Mouse (Mus musculus) MEL (cell line): ENCODE results near the gene Pax1. TPM values are rescaled to one million over a fixed set of nuclear protein-coding genes. Genes with fewer than 3 reads are reported as not detected.

Source experiments
- DNase-seq: peaks from one replicate; pipeline ENCODE4 v3.0.0; 2011; ENCODE audit warnings: low read depth, low spot score
- H3K27ac ChIP-seq: 2 replicates; pipeline ENCODE4 v1.5.1; 2012; ENCODE audit warnings: low read depth, mild to moderate bottlenecking, control low read depth, low read length, moderate library complexity; ENCODE audit not compliant: control insufficient read depth
- H3K27me3 ChIP-seq, 2 experiments: fragments of 150-350 bp in 1 of 2; sonication (generic) in 1 of 2; 2 replicates each; pipeline ENCODE4 v1.6.1; 2012; ENCODE audit warnings: low read length in 2 of 2, mild to moderate bottlenecking in 2 of 2, improper control_type of control experiment in 1 of 2, moderate library complexity in 1 of 2; ENCODE audit not compliant: insufficient read depth in 2 of 2, control insufficient read depth in 1 of 2
- H3K36me3 ChIP-seq, 2 experiments: 2 replicates each; pipeline ENCODE4 v1.6.1; 2012 to 2014; ENCODE audit warnings: low read length in 2 of 2, improper control_type of control experiment in 1 of 2, inconsistent platforms in 1 of 2, mild to moderate bottlenecking in 1 of 2; ENCODE audit not compliant: insufficient read depth in 2 of 2, control insufficient read depth in 1 of 2
- H3K4me1 ChIP-seq, 2 experiments: fragments of 150-350 bp in 1 of 2; sonication (generic) in 1 of 2; 2 replicates each; pipeline ENCODE4 v1.6.1; 2012; ENCODE audit warnings: low read length in 2 of 2, improper control_type of control experiment in 1 of 2, mild to moderate bottlenecking in 1 of 2; ENCODE audit not compliant: insufficient read depth in 2 of 2, control insufficient read depth in 1 of 2
- H3K4me3 ChIP-seq, 2 experiments: fragments of 150-350 bp in 1 of 2; sonication (generic) in 1 of 2; 2 replicates each; pipeline ENCODE4 v1.5.1; 2012; ENCODE audit warnings: low read depth in 2 of 2, low read length in 2 of 2, mild to moderate bottlenecking in 2 of 2, moderate library complexity in 2 of 2, control low read depth in 1 of 2, improper control_type of control experiment in 1 of 2; ENCODE audit not compliant: control insufficient read depth in 1 of 2, insufficient read depth in 1 of 2
- H3K79me2 ChIP-seq: 2 replicates; pipeline ENCODE4 v1.6.1; 2012; ENCODE audit warnings: mild to moderate bottlenecking, low read length, moderate library complexity; ENCODE audit not compliant: control insufficient read depth, poor library complexity, insufficient read depth
- H3K9ac ChIP-seq: 2 replicates; pipeline ENCODE4 v1.6.1; 2012; ENCODE audit warnings: low read depth, mild to moderate bottlenecking, control low read depth, low read length, moderate library complexity; ENCODE audit not compliant: control insufficient read depth, poor library complexity, severe bottlenecking
- H3K9me3 ChIP-seq: fragments of 150-350 bp; sonication (generic); replicated peaks from 2 replicates; pipeline ENCODE4 v1.6.1; 2012; ENCODE audit warnings: mild to moderate bottlenecking, low read length, improper control_type of control experiment, moderate library complexity; ENCODE audit not compliant: insufficient read depth
- BHLHE40 ChIP-seq: IDR thresholded peaks from 2 replicates; pipeline ENCODE4 v1.6.1; 2012; ENCODE audit warnings: low read depth, mild to moderate bottlenecking, inconsistent platforms, low read length, improper control_type of control experiment, borderline replicate concordance
- CHD2 ChIP-seq: IDR thresholded peaks from 2 replicates; pipeline ENCODE4 v1.6.1; 2011; ENCODE audit warnings: low read length, improper control_type of control experiment
- CTCF ChIP-seq, 3 experiments: IDR thresholded peaks in 2 of 3; conservative IDR thresholded peaks in 1 of 3; 2 replicates each; pipeline ENCODE4 v1.5.1; 2011 to 2012; ENCODE audit warnings: low read length in 3 of 3, low read depth in 2 of 3, mild to moderate bottlenecking in 2 of 3, improper control_type of control experiment in 1 of 3, inconsistent platforms in 1 of 3, mixed read lengths in 1 of 3, moderate library complexity in 1 of 3; ENCODE audit not compliant: control insufficient read depth in 1 of 3, insufficient read depth in 1 of 3, poor library complexity in 1 of 3, severe bottlenecking in 1 of 3
- HCFC1 ChIP-seq: IDR thresholded peaks from 2 replicates; pipeline ENCODE4 v1.6.1; 2012; ENCODE audit warnings: low read depth, mild to moderate bottlenecking, inconsistent platforms, low read length, improper control_type of control experiment, moderate library complexity
- MAFK ChIP-seq: IDR thresholded peaks from 2 replicates; pipeline ENCODE4 v1.6.1; 2011; ENCODE audit warnings: low read depth, mild to moderate bottlenecking, low read length, improper control_type of control experiment, borderline replicate concordance
- MAX ChIP-seq: IDR thresholded peaks from 2 replicates; pipeline ENCODE4 v1.6.1; 2011; ENCODE audit warnings: low read length, improper control_type of control experiment
- MAZ ChIP-seq: IDR thresholded peaks from 2 replicates; pipeline ENCODE4 v1.6.1; 2012; ENCODE audit warnings: low read depth, mild to moderate bottlenecking, inconsistent platforms, low read length, improper control_type of control experiment
- MEF2A ChIP-seq: IDR thresholded peaks from 2 replicates; pipeline ENCODE4 v1.6.1; 2014; ENCODE audit warnings: low read depth, mild to moderate bottlenecking, inconsistent platforms, low read length, improper control_type of control experiment; ENCODE audit not compliant: poor library complexity, insufficient replicate concordance, severe bottlenecking; ENCODE audit errors: extremely low read depth
- MXI1 ChIP-seq: IDR thresholded peaks from 2 replicates; pipeline ENCODE4 v1.6.1; 2011; ENCODE audit warnings: mild to moderate bottlenecking, low read depth, low read length, improper control_type of control experiment
- MYB ChIP-seq: IDR thresholded peaks from 2 replicates; pipeline ENCODE4 v1.6.1; 2011; ENCODE audit warnings: mild to moderate bottlenecking, low read depth, low read length, improper control_type of control experiment
- MYC ChIP-seq: IDR thresholded peaks from 2 replicates; pipeline ENCODE4 v1.6.1; 2011; ENCODE audit warnings: low read depth, mild to moderate bottlenecking, low read length, improper control_type of control experiment, moderate library complexity
- POLR2A ChIP-seq, 2 experiments: IDR thresholded peaks; 2 replicates each; pipeline ENCODE4 v1.6.1; 2011 to 2012; ENCODE audit warnings: low read length in 2 of 2, mild to moderate bottlenecking in 2 of 2, control low read depth in 1 of 2, improper control_type of control experiment in 1 of 2, low read depth in 1 of 2, moderate library complexity in 1 of 2; ENCODE audit not compliant: control insufficient read depth in 1 of 2, insufficient read depth in 1 of 2, poor library complexity in 1 of 2
- RAD21 ChIP-seq: IDR thresholded peaks from 2 replicates; pipeline ENCODE4 v1.6.1; 2011; ENCODE audit warnings: mild to moderate bottlenecking, low read depth, low read length, improper control_type of control experiment
- SIN3A ChIP-seq: IDR thresholded peaks from 2 replicates; pipeline ENCODE4 v1.6.1; 2012; ENCODE audit warnings: low read length, improper control_type of control experiment, inconsistent platforms
- SMC3 ChIP-seq: IDR thresholded peaks from 2 replicates; pipeline ENCODE4 v1.6.1; 2011; ENCODE audit warnings: low read depth, low read length, improper control_type of control experiment
- TAL1 ChIP-seq: IDR thresholded peaks from 2 replicates; pipeline ENCODE4 v1.6.1; 2012; ENCODE audit warnings: mild to moderate bottlenecking, inconsistent platforms, low read length, moderate library complexity, mixed read lengths
- UBTF ChIP-seq: IDR thresholded peaks from 2 replicates; pipeline ENCODE4 v1.6.1; 2012; ENCODE audit warnings: low read depth, mild to moderate bottlenecking, inconsistent platforms, low read length, improper control_type of control experiment, moderate library complexity, borderline replicate concordance; ENCODE audit not compliant: insufficient read depth
- USF1 ChIP-seq: IDR thresholded peaks from 2 replicates; pipeline ENCODE4 v1.6.1; 2014; ENCODE audit warnings: low read depth, mild to moderate bottlenecking, inconsistent platforms, low read length, improper control_type of control experiment, moderate library complexity
- USF2 ChIP-seq, 2 experiments: IDR thresholded peaks; 2 replicates each; pipeline ENCODE4 v1.6.1; 2011 to 2012; ENCODE audit warnings: improper control_type of control experiment in 2 of 2, low read length in 2 of 2, borderline replicate concordance in 1 of 2, inconsistent platforms in 1 of 2, low read depth in 1 of 2, mild to moderate bottlenecking in 1 of 2; ENCODE audit not compliant: insufficient read depth in 1 of 2
- ZC3H11A ChIP-seq: IDR thresholded peaks from 2 replicates; pipeline ENCODE4 v1.6.1; 2012; ENCODE audit warnings: low read depth, mild to moderate bottlenecking, inconsistent platforms, low read length, improper control_type of control experiment
- polyA plus RNA-seq, 2 experiments: library from polyadenylated mRNA; stranded (reverse) in 1 of 2; unstranded in 1 of 2; fragments of >175 nt in 1 of 2; fragments of >200 nt in 1 of 2; gene quantifications; 2 replicates each; pipeline versions ENCODE4 v1.2.1 to v1.2.4; 2012; ENCODE audit warnings: low replicate concordance in 2 of 2, low read depth in 1 of 2; ENCODE audit not compliant: insufficient read length in 2 of 2, insufficient read depth in 1 of 2, missing spikeins in 1 of 2
- total RNA-seq: library from RNA; depleted of rRNA; stranded (reverse); fragments of 300-350 nt; gene quantifications from 2 replicates; pipeline ENCODE4 v1.2.3, GENCODE M21; 2012

Gene Pax1
- total and polyA plus RNA-seq, 3 experiments = not detected

DNA sequence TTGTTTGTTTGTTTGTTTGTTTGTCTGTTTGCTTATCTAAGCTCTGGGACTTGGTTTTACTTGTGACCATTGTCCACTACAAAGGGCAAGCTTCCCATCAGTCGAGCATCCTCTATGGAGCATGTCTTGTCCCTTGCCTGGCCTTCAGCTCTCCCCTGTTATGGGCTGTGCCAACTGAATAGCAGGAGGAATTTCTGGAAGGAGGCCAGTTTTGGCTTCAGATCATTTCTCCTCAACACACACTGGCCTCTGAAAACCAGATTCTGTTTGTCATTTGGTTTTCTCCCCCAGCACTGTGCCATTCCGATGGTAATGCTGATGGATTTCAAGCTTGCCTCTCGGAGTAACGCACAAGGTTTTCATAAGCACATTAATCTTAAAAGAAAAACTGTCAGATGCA, 21.9 kb upstream of the Pax1 start:
- H3K4me1 ChIP-seq = no peaks in the 10 kb centered on the region
- H3K36me3 ChIP-seq = no peaks in the 10 kb centered on the region
- no peaks in the 10 kb centered on the region for H3K27me3 ChIP-seq
- H3K9ac ChIP-seq = no peak overlapping the region
- no peak overlapping the region for H3K4me3 ChIP-seq
- no peaks in the 10 kb centered on the region for H3K9me3 ChIP-seq
- H3K79me2 ChIP-seq = no peaks in the 10 kb centered on the region
- no peak overlapping the region for H3K27ac ChIP-seq
- no peak for DNase-seq
- no peak for TF ChIP-seq UBTF
- no peak for TF ChIP-seq ZC3H11A
- TF ChIP-seq MAX = no peak
- no peak for TF ChIP-seq MXI1
- TF ChIP-seq POLR2A (IDR thresholded peaks at IDR 0.05; ENCODE audit: control insufficient read depth in 1 of 2, insufficient read depth in 1 of 2, low read depth in 1 of 2, low read length in 2 of 2, poor library complexity in 1 of 2) = no peak
- TF ChIP-seq CTCF (IDR thresholded peaks at IDR 0.05 in 2 of 3, conservative IDR thresholded peaks at IDR 0.05 in 1 of 3; ENCODE audit: control insufficient read depth in 1 of 3, insufficient read depth in 1 of 3, low read depth in 2 of 3, low read length in 3 of 3, poor library complexity in 1 of 3, severe bottlenecking in 1 of 3) = no peak
- no peak for TF ChIP-seq RAD21
- no peak for TF ChIP-seq TAL1
- TF ChIP-seq CHD2 = no peak

DNA sequence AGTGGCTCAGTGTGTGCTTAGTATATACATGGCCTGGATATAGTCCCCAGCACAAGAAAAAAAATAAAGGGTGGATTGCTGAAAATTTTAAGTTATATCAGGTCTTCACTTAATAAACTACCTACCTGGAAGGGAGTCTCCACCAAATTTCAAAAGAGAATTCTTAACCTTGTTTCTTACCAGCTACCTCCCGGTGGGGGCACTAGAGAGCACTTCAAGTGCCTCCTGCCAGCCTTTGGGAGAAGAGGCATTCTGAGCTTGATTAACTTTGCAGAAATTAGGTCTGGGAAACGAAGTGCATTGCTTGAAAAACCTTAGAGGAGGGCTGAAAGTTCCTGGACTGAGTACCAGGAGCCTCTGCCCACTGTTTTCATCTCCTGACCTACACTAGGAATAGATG, 19.5 kb upstream of the Pax1 start:
- Histone ChIP-seq H3K36me3 (no peaks in the 10 kb centered on the region), H3K9ac (no peak overlapping the region), H3K9me3 (no peaks in the 10 kb centered on the region), H3K4me3 (no peak overlapping the region), H3K27me3 (no peaks in the 10 kb centered on the region), H3K27ac (no peak overlapping the region), H3K79me2 (no peaks in the 10 kb centered on the region), H3K4me1 (no peaks in the 10 kb centered on the region)
- TF ChIP-seq TAL1 = no peak
- TF ChIP-seq CHD2 = no peak
- no peak; a peak in 1 of 6 replicates for TF ChIP-seq CTCF (IDR thresholded peaks at IDR 0.05 in 2 of 3, conservative IDR thresholded peaks at IDR 0.05 in 1 of 3; ENCODE audit: control insufficient read depth in 1 of 3, insufficient read depth in 1 of 3, low read depth in 2 of 3, low read length in 3 of 3, poor library complexity in 1 of 3, severe bottlenecking in 1 of 3)
- TF ChIP-seq USF2 (IDR thresholded peaks at IDR 0.05; ENCODE audit: borderline replicate concordance in 1 of 2, insufficient read depth in 1 of 2, low read depth in 1 of 2, low read length in 2 of 2) = no peak
- no peak for DNase-seq

DNA sequence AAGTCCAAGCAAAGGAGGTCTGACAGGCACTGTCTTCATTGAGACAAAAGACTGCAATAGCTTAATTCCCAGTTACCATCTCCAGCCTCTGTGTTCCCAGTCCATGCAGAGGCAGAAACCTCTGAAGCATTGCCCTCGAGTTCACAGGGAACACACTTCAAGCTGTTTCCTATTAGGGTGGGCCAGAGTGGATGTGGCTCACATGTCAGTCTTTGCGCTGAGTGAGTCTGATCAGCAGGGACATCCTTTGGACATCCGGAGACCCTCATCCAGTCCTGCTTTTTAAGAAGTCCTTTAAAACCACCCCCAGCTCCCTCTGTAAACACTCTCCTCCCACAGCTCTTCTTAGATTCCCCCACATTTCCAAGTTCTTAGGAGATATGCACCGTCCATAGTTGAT, 2.0 kb upstream of the Pax1 start:
- no peak overlapping the region for H3K4me3 ChIP-seq
- no peaks in the 10 kb centered on the region for H3K4me1 ChIP-seq
- no peaks in the 10 kb centered on the region for H3K79me2 ChIP-seq
- no peak overlapping the region for H3K27ac ChIP-seq
- no peaks in the 10 kb centered on the region for H3K36me3 ChIP-seq
- no peak for DNase-seq
- no peak for TF ChIP-seq USF1
- TF ChIP-seq MAX = no peak
- TF ChIP-seq MAZ = no peak
- no peak for TF ChIP-seq HCFC1
- TF ChIP-seq SMC3 = no peak
- TF ChIP-seq MAFK = no peak
- no peak for TF ChIP-seq MEF2A
- TF ChIP-seq BHLHE40 = no peak
- no peak for TF ChIP-seq TAL1
- TF ChIP-seq SIN3A = no peak
- TF ChIP-seq MYC = no peak
- no peak for TF ChIP-seq MYB
- no peaks in the 10 kb centered on the region for H3K27me3 ChIP-seq
- no peaks in the 10 kb centered on the region for H3K9me3 ChIP-seq
- H3K9ac ChIP-seq = no peak overlapping the region
